Mouse (Mus musculus) gastrocnemius, postnatal 36 days (tissue): ENCODE results near the gene Ppp1r9a. TPM values are rescaled to one million over a fixed set of nuclear protein-coding genes. Genes with fewer than 3 reads are reported as not detected.

Experiments
- DNase-seq, 2 experiments: peaks; one replicate each; pipeline ENCODE4 v3.0.0; 2022
- intact Hi-C: fragments of 180-260 bp; cut with DNase I; formaldehyde crosslinking; loops from one replicate; pipeline ENCODE4 v1.15.1; 2025
- total RNA-seq, 2 experiments: library from RNA; stranded (reverse); gene quantifications; 2 replicates each; pipeline ENCODE4 v1.2.3; 2021

Gene Ppp1r9a
- total RNA-seq, 2 experiments from 2014 or later, result 2.8 to 3.0 TPM

- DNase-seq, result no peak
- intact Hi-C loops, result no loop called here
These were observed 50.5 kb downstream of the Ppp1r9a start for GRCm38 (mm10) chr6:4953028-4953719.

GRCm38 (mm10) chr6:4956651-4957050, 53.9 kb downstream of the Ppp1r9a start:
- intact Hi-C loops, result no loop called here
- no peak for DNase-seq

GRCm38 (mm10) chr6:4962197-4962596, 59.5 kb downstream of the Ppp1r9a start:
- intact Hi-C loops, result no loop called here
- no peak for DNase-seq

- intact Hi-C loops, result no loop called here
- DNase-seq, result no peak
These were observed 60.3 kb downstream of the Ppp1r9a start for GRCm38 (mm10) chr6:4963049-4963448.

GRCm38 (mm10) chr6:4967236-4967635, 64.5 kb downstream of the Ppp1r9a start:
- intact Hi-C loops, result no loop called here
- no peak for DNase-seq

- DNase-seq, result no peak
- intact Hi-C loops, result no loop called here
These were observed 68.5 kb downstream of the Ppp1r9a start for GRCm38 (mm10) chr6:4971229-4971628.

GRCm38 (mm10) chr6:4972808-4973207, 70.1 kb downstream of the Ppp1r9a start:
- no peak for DNase-seq

GRCm38 (mm10) chr6:4973337-4973736, 70.6 kb downstream of the Ppp1r9a start:
- no peak for DNase-seq
- intact Hi-C loops, result no loop called here

More at GRCm38 (mm10) chr6:4972808-4973207, 70.1 kb downstream of the Ppp1r9a start:
- intact Hi-C loops, result no loop called here

- intact Hi-C loops, result no loop called here
- no peak for DNase-seq
These were observed 74.8 kb downstream of the Ppp1r9a start for GRCm38 (mm10) chr6:4977515-4977914.

- DNase-seq, result no peak
- intact Hi-C loops, result no loop called here
These were observed 75.5 kb downstream of the Ppp1r9a start for GRCm38 (mm10) chr6:4978249-4978648.

GRCm38 (mm10) chr6:4978897-4979296, 76.2 kb downstream of the Ppp1r9a start:
- intact Hi-C loops, result no loop called here
- DNase-seq, result no peak

- intact Hi-C loops, result no loop called here
- DNase-seq, result no peak
These were observed 77.4 kb downstream of the Ppp1r9a start for GRCm38 (mm10) chr6:4980113-4980512.

GRCm38 (mm10) chr6:4982686-4983162, 80.0 kb downstream of the Ppp1r9a start:
- intact Hi-C loops, result no loop called here
- DNase-seq, result no peak

- DNase-seq, result no peak
- intact Hi-C loops, result no loop called here
These were observed 83.0 kb downstream of the Ppp1r9a start for GRCm38 (mm10) chr6:4985668-4986067.

GRCm38 (mm10) chr6:4987084-4987483, 84.4 kb downstream of the Ppp1r9a start:
- intact Hi-C loops, result no loop called here

GRCm38 (mm10) chr6:4988688-4989087, 86.0 kb downstream of the Ppp1r9a start:
- intact Hi-C loops, result no loop called here
- DNase-seq, result no peak

More at GRCm38 (mm10) chr6:4987084-4987483, 84.4 kb downstream of the Ppp1r9a start:
- DNase-seq, result no peak

GRCm38 (mm10) chr6:4992308-4992707, 89.6 kb downstream of the Ppp1r9a start:
- DNase-seq, result no peak
- intact Hi-C loops, result no loop called here

- intact Hi-C loops, result no loop called here
- no peak for DNase-seq
These were observed 91.0 kb downstream of the Ppp1r9a start for GRCm38 (mm10) chr6:4993600-4994160.

- DNase-seq, result no peak
- intact Hi-C loops, result no loop called here
These were observed 91.6 kb downstream of the Ppp1r9a start for GRCm38 (mm10) chr6:4994161-4994919.

GRCm38 (mm10) chr6:4997599-4997998, 94.9 kb downstream of the Ppp1r9a start:
- DNase-seq, result no peak
- intact Hi-C loops, result no loop called here

GRCm38 (mm10) chr6:4998929-4999328, 96.2 kb downstream of the Ppp1r9a start:
- intact Hi-C loops, result no loop called here
- DNase-seq, result no peak
